Mouse (Mus musculus) C2C12 (cell line): Measurements from ENCODE around the gene Optc. TPM values are rescaled to one million over a fixed set of nuclear protein-coding genes. Genes with fewer than 3 reads are reported as not detected.

ENCODE experiments used
- H3K27me3 ChIP-seq: one replicate; pipeline ENCODE4 v1.6.1; 2011; ENCODE audit not compliant: control insufficient read depth, insufficient read depth, insufficient read length
- H3K36me3 ChIP-seq: one replicate; pipeline ENCODE4 v1.6.1; 2011; ENCODE audit not compliant: control insufficient read depth, insufficient read depth
- H3K4me3 ChIP-seq: one replicate; pipeline ENCODE4 v1.5.1; 2011; ENCODE audit warnings: mild to moderate bottlenecking, control low read depth; ENCODE audit not compliant: poor library complexity, insufficient read depth, severe bottlenecking
- H3K79me2 ChIP-seq: one replicate; pipeline ENCODE4 v1.6.1; 2011; ENCODE audit not compliant: control insufficient read depth, insufficient read depth
- H3K79me3 ChIP-seq: one replicate; pipeline ENCODE4 v1.6.1; 2011; ENCODE audit warnings: low read depth, control low read depth
- H3ac ChIP-seq: one replicate; pipeline ENCODE3; 2011; ENCODE audit warnings: low read depth; ENCODE audit not compliant: control insufficient read depth, insufficient read length
- CEBPB ChIP-seq: IDR thresholded peaks from one replicate; pipeline ENCODE4 v1.6.1; 2011; ENCODE audit warnings: low read depth, mild to moderate bottlenecking, control low read depth, moderate library complexity
- CTCF ChIP-seq: IDR thresholded peaks from one replicate; pipeline ENCODE4 v1.5.1; 2011; ENCODE audit not compliant: control insufficient read depth, insufficient read depth, insufficient read length
- FOSL1 ChIP-seq: IDR thresholded peaks from one replicate; pipeline ENCODE4 v1.8.0; 2011; ENCODE audit warnings: mild to moderate bottlenecking, low read length; ENCODE audit not compliant: poor library complexity, insufficient read depth, severe bottlenecking
- MAX ChIP-seq: IDR thresholded peaks from one replicate; pipeline ENCODE4 v1.6.1; 2011; ENCODE audit warnings: mild to moderate bottlenecking, control low read depth
- MYOD1 ChIP-seq: IDR thresholded peaks from one replicate; pipeline ENCODE4 v1.6.1; 2011; ENCODE audit warnings: low read depth; ENCODE audit not compliant: control insufficient read depth, insufficient read length
- MYOG ChIP-seq: IDR thresholded peaks from one replicate; pipeline ENCODE4 v1.6.1; 2011; ENCODE audit not compliant: control insufficient read depth, insufficient read length; ENCODE audit errors: extremely low read depth
- USF1 ChIP-seq: IDR thresholded peaks from one replicate; pipeline ENCODE4 v1.6.1; 2011; ENCODE audit warnings: low read depth, mild to moderate bottlenecking, control low read depth, moderate library complexity
- polyA plus RNA-seq: library from polyadenylated mRNA; unstranded; fragments of >200 nt; fragmentation: generic; extraction: Trizol; gene quantifications from one replicate; pipeline ENCODE4 v1.2.1, GENCODE M21; 2012; ENCODE audit warnings: missing spikeins

Gene Optc
- polyA plus RNA-seq, 1 experiment = 0.27 TPM

GRCm38 (mm10) chr1:133933301-133934195 is 25.7 kb upstream of the Optc start:
- Histone ChIP-seq H3K4me3 (no peak overlapping the region), H3ac (no peak overlapping the region), H3K27me3 (no peaks in the 10 kb centered on the region), H3K79me3 (no peaks in the 10 kb centered on the region), H3K36me3 (no peaks in the 10 kb centered on the region), H3K79me2 (no peaks in the 10 kb centered on the region)
- TF ChIP-seq CEBPB (no peak), MYOD1 (no peak), FOSL1 (no peak)

GRCm38 (mm10) chr1:133929980-133930379 is 22.2 kb upstream of the Optc start:
- Histone ChIP-seq H3K4me3 (no peak overlapping the region), H3K79me3 (no peaks in the 10 kb centered on the region), H3K27me3 (no peaks in the 10 kb centered on the region), H3K36me3 (no peaks in the 10 kb centered on the region), H3K79me2 (no peaks in the 10 kb centered on the region), H3ac (no peak overlapping the region)
- TF ChIP-seq MYOD1 (no peak), CTCF (no peak)

- H3K4me3 ChIP-seq = no peak overlapping the region
- H3K79me2 ChIP-seq = no peaks in the 10 kb centered on the region
- TF ChIP-seq CTCF (no peak), MAX (no peak), USF1 (no peak), MYOD1 (no peak), FOSL1 (no peak)
- no peaks in the 10 kb centered on the region for H3K27me3 ChIP-seq
- H3K36me3 ChIP-seq = no peaks in the 10 kb centered on the region
- H3K79me3 ChIP-seq = no peaks in the 10 kb centered on the region
- no peak overlapping the region for H3ac ChIP-seq
Observed at GRCm38 (mm10) chr1:133925223-133925622, 17.4 kb upstream of the Optc start.

- no peaks in the 10 kb centered on the region for H3K27me3 ChIP-seq
Observed at GRCm38 (mm10) chr1:133924141-133924875, 16.5 kb upstream of the Optc start.

GRCm38 (mm10) chr1:133923071-133923470 is 15.3 kb upstream of the Optc start:
- no peak for TF ChIP-seq CEBPB
- no peak for TF ChIP-seq USF1
- no peak for TF ChIP-seq FOSL1
- TF ChIP-seq MYOG = no peak
- TF ChIP-seq CTCF = no peak
- no peak for TF ChIP-seq MAX
- no peak for TF ChIP-seq MYOD1
- no peak overlapping the region for H3ac ChIP-seq
- H3K27me3 ChIP-seq = no peaks in the 10 kb centered on the region
- H3K36me3 ChIP-seq = no peaks in the 10 kb centered on the region
- no peaks in the 10 kb centered on the region for H3K79me2 ChIP-seq
- H3K4me3 ChIP-seq = no peak overlapping the region
- no peaks in the 10 kb centered on the region for H3K79me3 ChIP-seq

More at GRCm38 (mm10) chr1:133924141-133924875, 16.5 kb upstream of the Optc start:
- TF ChIP-seq CEBPB (no peak), MYOG (no peak), MAX (no peak), CTCF (no peak), MYOD1 (no peak), FOSL1 (no peak), USF1 (no peak)
- Histone ChIP-seq H3ac (no peak overlapping the region), H3K36me3 (no peaks in the 10 kb centered on the region), H3K79me2 (no peaks in the 10 kb centered on the region), H3K4me3 (no peak overlapping the region), H3K79me3 (no peaks in the 10 kb centered on the region)

- Histone ChIP-seq H3K36me3 (no peaks in the 10 kb centered on the region), H3K27me3 (no peaks in the 10 kb centered on the region), H3K79me2 (no peaks in the 10 kb centered on the region), H3K79me3 (no peaks in the 10 kb centered on the region), H3K4me3 (no peak within 1 kb of the TSS), H3ac (no peak within 1 kb of the TSS)
- TF ChIP-seq USF1 (no peak), CTCF (no peak), MAX (no peak), MYOD1 (no peak), FOSL1 (no peak), MYOG (no peak)
Observed at GRCm38 (mm10) chr1:133921304-133921751, 13.5 kb upstream of the Optc start, which contains the start of gene Prelp. Gene Prelp, minus strand, starts transcription at chr1:133921414.
